Mouse (Mus musculus): ENCODE measurements around the gene Sptbn2. TPM values are rescaled to one million over a fixed set of nuclear protein-coding genes. Genes with fewer than 3 reads are reported as not detected.

The Sptbn2 gene
- polyA plus RNA-seq, 1 experiment from 2014 or later, result 30.2 TPM

DNA sequence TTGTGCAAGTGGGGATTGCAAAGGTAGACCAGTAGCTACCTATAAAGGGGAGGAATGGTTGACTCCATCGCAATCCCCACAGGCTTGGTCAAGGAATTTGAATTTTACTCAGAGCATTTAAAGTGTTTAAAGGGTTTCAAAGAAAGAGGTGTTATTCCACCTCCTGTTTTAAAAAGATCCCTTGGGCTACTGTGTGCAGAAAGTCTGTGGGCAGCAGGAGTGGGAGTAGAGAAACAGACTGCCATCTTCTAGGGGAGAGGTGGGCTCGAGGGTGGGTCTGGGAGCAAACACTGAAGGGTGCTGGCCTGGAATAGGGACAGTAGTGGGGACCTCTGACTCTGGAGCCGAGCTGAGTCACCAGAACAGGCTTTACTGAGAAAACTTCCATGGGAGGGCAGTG lies 22.1 kb downstream of the Sptbn2 start:
- WGBS, result 94% methylated on average over 3 of the region's 3 CpGs
- H3K36me3 ChIP-seq, result peaks cover 87% of the 10 kb centered on the region
- no peak for ATAC-seq (replicated peaks)

DNA sequence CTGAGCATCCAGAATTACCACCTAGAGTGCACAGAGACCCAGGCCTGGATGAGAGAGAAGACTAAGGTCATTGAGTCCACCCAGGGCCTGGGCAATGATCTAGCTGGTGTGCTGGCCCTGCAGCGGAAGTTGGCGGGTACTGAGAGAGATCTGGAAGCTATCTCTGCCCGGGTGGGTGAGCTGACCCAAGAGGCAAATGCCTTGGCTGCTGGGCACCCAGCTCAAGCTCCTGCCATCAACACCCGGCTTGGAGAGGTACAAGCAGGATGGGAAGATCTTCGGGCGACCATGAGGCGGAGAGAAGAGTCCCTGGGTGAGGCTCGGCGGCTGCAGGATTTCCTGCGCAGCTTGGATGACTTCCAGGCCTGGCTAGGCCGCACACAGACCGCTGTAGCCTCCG lies 26.9 kb downstream of the Sptbn2 start:
- H3K27ac ChIP-seq (replicated peaks), result no peak overlapping the region
- H3K9ac ChIP-seq (replicated peaks), result no peak overlapping the region
- 92% methylated on average over 13 of the region's 13 CpGs for WGBS
- no peak overlapping the region for H3K4me3 ChIP-seq
- H3K4me1 ChIP-seq, result no peaks in the 10 kb centered on the region
- H3K4me2 ChIP-seq (replicated peaks), result no peak overlapping the region
- no peaks in the 10 kb centered on the region for H3K27me3 ChIP-seq
- ATAC-seq (replicated peaks), result no peak
- no peaks in the 10 kb centered on the region for H3K9me3 ChIP-seq
- H3K36me3 ChIP-seq, result peaks cover 90% of the 10 kb centered on the region

More for the DNA sequence above, 22.1 kb downstream of the Sptbn2 start:
- Histone ChIP-seq H3K27ac (replicated peaks) (no peak overlapping the region), H3K4me3 (no peak overlapping the region), H3K9ac (replicated peaks) (no peak overlapping the region), H3K4me1 (no peaks in the 10 kb centered on the region), H3K9me3 (no peaks in the 10 kb centered on the region), H3K27me3 (no peaks in the 10 kb centered on the region), H3K4me2 (replicated peaks) (no peak overlapping the region)

DNA sequence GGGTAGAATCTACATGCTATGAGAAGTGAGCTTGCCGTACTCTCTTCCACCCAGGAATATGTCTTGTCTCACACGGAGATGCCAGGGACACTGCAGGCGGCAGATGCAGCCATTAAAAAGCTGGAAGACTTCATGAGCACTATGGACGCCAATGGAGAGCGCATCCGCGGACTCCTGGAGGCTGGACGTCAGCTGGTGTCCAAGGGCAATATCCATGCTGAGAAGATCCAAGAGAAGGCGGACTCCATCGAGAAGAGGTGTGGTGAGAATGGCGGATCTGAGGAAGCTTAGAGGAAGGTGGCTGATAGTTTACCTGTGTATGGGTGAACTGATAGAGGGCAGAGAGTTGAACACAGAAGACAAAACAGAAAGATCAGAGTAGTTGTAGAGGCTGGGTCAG lies 28.1 kb downstream of the Sptbn2 start:
- no peak for ATAC-seq (replicated peaks)
- H3K36me3 ChIP-seq, result peaks cover 85% of the 10 kb centered on the region
- no peak overlapping the region for H3K9ac ChIP-seq (replicated peaks)
- no peak overlapping the region for H3K27ac ChIP-seq (replicated peaks)
- H3K4me3 ChIP-seq, result no peak overlapping the region
- H3K4me1 ChIP-seq, result no peaks in the 10 kb centered on the region
- WGBS, result 92% methylated on average over 11 of the region's 11 CpGs
- H3K27me3 ChIP-seq, result no peaks in the 10 kb centered on the region
- no peaks in the 10 kb centered on the region for H3K9me3 ChIP-seq
- no peak overlapping the region for H3K4me2 ChIP-seq (replicated peaks)

DNA sequence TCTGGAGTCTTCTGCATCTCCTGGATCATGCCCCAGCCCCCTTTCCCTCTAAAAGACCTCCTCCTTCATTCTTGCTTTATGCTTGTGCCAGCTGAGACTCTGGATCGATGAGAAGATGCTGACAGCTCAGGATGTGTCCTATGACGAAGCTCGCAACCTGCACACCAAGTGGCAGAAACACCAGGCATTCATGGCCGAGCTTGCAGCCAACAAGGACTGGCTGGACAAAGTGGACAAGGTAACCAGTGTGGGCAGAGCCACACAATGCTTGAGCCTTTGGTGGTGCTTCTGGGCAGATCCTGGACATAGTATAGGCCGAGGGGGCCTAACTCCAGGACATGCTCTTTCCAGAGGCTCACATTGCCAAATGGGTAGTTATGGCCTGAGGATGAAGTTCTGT lies 28.8 kb downstream of the Sptbn2 start:
- ATAC-seq (replicated peaks), result no peak
- Histone ChIP-seq H3K4me1 (no peaks in the 10 kb centered on the region), H3K36me3 (peaks cover 85% of the 10 kb centered on the region), H3K4me2 (replicated peaks) (no peak overlapping the region), H3K27ac (replicated peaks) (no peak overlapping the region), H3K4me3 (no peak overlapping the region), H3K9me3 (no peaks in the 10 kb centered on the region), H3K9ac (replicated peaks) (no peak overlapping the region), H3K27me3 (no peaks in the 10 kb centered on the region)
- WGBS, result 91% methylated on average over 5 of the region's 5 CpGs

DNA sequence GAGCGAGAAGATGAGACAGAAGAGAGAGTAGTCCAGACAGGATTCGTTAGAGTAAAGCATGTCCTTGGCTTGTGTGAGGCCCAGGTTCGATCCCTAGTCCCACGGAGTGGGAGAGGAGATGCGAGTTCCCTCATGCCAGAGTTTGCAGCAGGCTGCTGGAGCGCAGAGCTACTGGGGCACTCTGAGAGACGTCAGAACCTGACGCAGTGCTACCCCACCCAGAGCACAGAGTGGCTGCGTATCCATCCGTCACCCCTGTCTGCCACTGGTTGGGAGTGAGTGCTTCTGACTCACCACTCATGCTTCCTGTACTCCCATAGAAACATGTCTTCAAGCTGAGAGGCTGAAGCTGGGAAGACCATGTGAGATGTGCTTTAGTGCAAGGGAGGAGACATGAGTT lies 30.5 kb downstream of the Sptbn2 start:
- Histone ChIP-seq H3K27me3 (no peaks in the 10 kb centered on the region), H3K4me2 (replicated peaks) (no peak overlapping the region), H3K4me3 (no peak overlapping the region), H3K36me3 (peaks cover 92% of the 10 kb centered on the region), H3K9me3 (no peaks in the 10 kb centered on the region), H3K9ac (replicated peaks) (no peak overlapping the region), H3K27ac (replicated peaks) (no peak overlapping the region), H3K4me1 (no peaks in the 10 kb centered on the region)
- 86% methylated on average over 10 of the region's 10 CpGs for WGBS
- no peak for ATAC-seq (replicated peaks)

DNA sequence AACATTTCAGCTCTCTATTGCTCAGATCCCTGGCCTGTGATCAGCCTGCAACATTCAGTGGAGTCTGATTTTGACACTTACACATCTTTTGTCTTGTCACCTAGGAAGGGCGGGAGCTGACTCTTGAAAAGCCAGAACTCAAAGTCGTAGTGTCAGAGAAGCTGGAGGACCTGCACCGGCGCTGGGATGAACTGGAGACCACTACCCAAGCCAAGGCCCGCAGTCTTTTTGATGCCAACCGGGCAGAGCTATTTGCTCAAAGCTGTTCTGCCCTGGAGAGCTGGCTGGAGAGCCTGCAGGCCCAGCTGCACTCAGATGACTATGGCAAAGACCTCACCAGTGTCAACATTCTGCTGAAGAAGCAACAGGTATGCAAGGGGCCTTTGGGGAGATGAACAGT lies 31.3 kb downstream of the Sptbn2 start:
- no peak overlapping the region for H3K4me3 ChIP-seq
- H3K27me3 ChIP-seq, result no peaks in the 10 kb centered on the region
- no peak for ATAC-seq (replicated peaks)
- no peaks in the 10 kb centered on the region for H3K4me1 ChIP-seq
- no peak overlapping the region for H3K4me2 ChIP-seq (replicated peaks)
- whole genome bisulfite sequencing, result 89% methylated on average over 6 of the region's 6 CpGs
- no peak overlapping the region for H3K27ac ChIP-seq (replicated peaks)
- no peak overlapping the region for H3K9ac ChIP-seq (replicated peaks)
- no peaks in the 10 kb centered on the region for H3K9me3 ChIP-seq
- H3K36me3 ChIP-seq, result peaks cover 92% of the 10 kb centered on the region

DNA sequence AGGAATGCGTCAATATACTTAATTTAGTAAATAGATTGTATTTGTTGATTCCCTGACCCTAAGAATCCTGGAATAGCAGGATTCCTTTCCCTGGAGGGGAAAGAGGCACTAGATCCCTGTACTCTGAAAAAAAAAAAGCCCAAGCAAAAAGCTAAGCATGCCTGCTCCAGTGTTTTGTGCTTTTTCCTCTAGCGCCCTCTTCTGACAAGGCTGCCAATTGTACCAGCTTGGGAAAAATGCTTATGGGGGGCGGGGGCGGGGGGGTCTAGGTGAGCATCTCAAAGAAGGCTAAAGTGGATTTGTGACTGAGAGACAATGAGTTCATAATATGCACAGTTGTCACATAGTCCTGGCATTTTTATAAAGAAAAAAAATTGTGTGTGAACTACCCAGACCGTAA lies 32.6 kb downstream of the Sptbn2 start:
- no peak for ATAC-seq (replicated peaks)
- no peak overlapping the region for H3K4me2 ChIP-seq (replicated peaks)
- WGBS, result 34% methylated on average over 5 of the region's 5 CpGs

DNA sequence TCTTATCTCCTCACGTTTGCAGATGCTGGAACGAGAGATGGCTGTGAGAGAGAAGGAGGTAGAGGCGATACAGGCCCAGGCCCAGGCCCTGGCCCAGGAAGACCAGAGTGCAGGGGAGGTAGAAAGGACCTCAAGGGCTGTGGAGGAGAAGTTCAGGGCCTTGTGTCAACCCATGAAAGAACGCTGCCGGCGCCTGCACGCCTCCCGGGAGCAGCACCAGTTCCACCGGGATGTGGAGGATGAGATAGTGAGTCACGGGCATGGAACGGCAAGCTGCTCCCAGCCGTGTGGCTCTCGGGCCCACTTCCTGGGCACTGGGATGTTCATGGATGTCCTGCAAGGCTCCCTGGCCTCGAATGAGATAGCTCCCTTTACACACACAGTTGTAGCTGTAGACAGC lies 33.1 kb downstream of the Sptbn2 start:
- WGBS, result 79% methylated on average over 14 of the region's 14 CpGs
- H3K36me3 ChIP-seq, result peaks cover 94% of the 10 kb centered on the region
- H3K9ac ChIP-seq (replicated peaks), result no peak overlapping the region

More for the DNA sequence above, 32.6 kb downstream of the Sptbn2 start:
- Histone ChIP-seq H3K4me3 (no peak overlapping the region), H3K27me3 (no peaks in the 10 kb centered on the region), H3K27ac (replicated peaks) (no peak overlapping the region), H3K9me3 (no peaks in the 10 kb centered on the region), H3K9ac (replicated peaks) (no peak overlapping the region), H3K4me1 (no peaks in the 10 kb centered on the region), H3K36me3 (peaks cover 92% of the 10 kb centered on the region)

DNA sequence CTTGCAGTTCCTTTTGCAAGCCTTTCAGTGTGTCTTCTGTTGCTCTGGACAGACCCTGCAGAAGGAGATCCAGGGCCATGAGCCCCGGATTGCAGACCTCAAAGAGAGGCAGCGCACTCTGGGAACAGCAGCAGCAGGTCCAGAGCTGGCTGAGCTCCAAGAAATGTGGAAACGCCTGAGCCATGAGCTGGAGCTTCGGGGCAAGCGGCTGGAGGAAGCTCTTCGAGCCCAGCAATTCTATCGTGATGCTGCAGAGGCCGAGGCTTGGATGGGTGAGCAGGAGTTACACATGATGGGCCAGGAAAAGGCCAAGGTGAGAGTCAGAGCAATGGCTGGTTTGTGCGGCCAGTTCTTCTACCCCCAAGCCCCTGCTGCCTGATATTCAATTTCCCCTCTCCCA lies 34.1 kb downstream of the Sptbn2 start:
- Histone ChIP-seq H3K9me3 (no peaks in the 10 kb centered on the region), H3K4me3 (no peak overlapping the region), H3K4me2 (replicated peaks) (no peak overlapping the region), H3K27me3 (no peaks in the 10 kb centered on the region), H3K36me3 (peaks cover 94% of the 10 kb centered on the region), H3K27ac (replicated peaks) (no peak overlapping the region), H3K4me1 (no peaks in the 10 kb centered on the region), H3K9ac (replicated peaks) (no peak overlapping the region)
- no peak for ATAC-seq (replicated peaks)
- WGBS, result 64% methylated on average over 9 of the region's 9 CpGs

More for the DNA sequence above, 33.1 kb downstream of the Sptbn2 start:
- Histone ChIP-seq H3K4me3 (no peak overlapping the region), H3K27me3 (no peaks in the 10 kb centered on the region), H3K4me1 (no peaks in the 10 kb centered on the region), H3K27ac (replicated peaks) (no peak overlapping the region), H3K9me3 (no peaks in the 10 kb centered on the region), H3K4me2 (replicated peaks) (no peak overlapping the region)
- ATAC-seq (replicated peaks), result no peak

DNA sequence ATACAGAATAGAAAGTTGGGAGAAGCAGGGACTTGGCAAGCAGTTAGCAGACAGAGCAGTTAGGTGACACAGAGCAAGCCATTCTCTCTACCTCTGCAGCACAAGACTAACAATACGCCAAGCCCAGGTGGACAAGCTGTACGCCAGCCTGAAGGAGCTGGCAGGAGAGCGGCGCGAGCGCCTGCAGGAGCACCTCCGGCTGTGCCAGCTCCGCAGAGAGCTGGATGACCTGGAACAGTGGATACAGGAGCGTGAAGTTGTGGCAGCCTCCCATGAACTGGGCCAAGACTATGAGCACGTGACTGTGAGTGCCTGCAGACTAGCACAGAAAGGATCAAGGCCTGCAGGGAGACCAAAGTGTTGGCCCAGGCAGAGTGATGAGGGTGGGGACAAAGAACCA lies 34.7 kb downstream of the Sptbn2 start:
- Histone ChIP-seq H3K9me3 (no peaks in the 10 kb centered on the region), H3K9ac (replicated peaks) (no peak overlapping the region), H3K4me1 (no peaks in the 10 kb centered on the region), H3K4me3 (no peak overlapping the region), H3K4me2 (replicated peaks) (no peak overlapping the region), H3K27ac (replicated peaks) (no peak overlapping the region), H3K27me3 (no peaks in the 10 kb centered on the region), H3K36me3 (peaks cover 94% of the 10 kb centered on the region)
- 88% methylated on average over 10 of the region's 10 CpGs for WGBS
- no peak for ATAC-seq (replicated peaks)

DNA sequence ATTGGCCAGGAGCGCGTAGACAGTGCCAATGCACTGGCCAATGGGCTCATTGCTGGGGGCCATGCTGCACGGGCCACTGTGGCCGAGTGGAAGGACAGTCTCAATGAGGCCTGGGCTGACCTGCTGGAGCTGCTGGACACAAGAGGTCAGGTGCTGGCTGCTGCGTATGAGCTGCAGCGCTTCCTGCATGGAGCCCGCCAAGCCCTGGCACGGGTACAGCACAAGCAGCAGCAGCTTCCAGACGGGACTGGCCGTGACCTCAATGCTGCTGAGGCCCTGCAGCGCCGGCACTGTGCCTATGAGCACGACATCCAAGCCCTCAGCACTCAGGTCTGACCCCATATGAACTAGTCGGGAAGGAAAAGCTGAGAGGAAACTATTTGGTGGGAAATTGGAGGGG lies 35.6 kb downstream of the Sptbn2 start:
- no peaks in the 10 kb centered on the region for H3K9me3 ChIP-seq
- H3K4me1 ChIP-seq, result no peaks in the 10 kb centered on the region
- no peak overlapping the region for H3K4me3 ChIP-seq
- no peak overlapping the region for H3K9ac ChIP-seq (replicated peaks)
- no peak overlapping the region for H3K4me2 ChIP-seq (replicated peaks)
- no peaks in the 10 kb centered on the region for H3K27me3 ChIP-seq
- no peak overlapping the region for H3K27ac ChIP-seq (replicated peaks)
- peaks cover 94% of the 10 kb centered on the region for H3K36me3 ChIP-seq
- WGBS, result 86% methylated on average over 14 of the region's 14 CpGs
- no peak for ATAC-seq (replicated peaks)

DNA sequence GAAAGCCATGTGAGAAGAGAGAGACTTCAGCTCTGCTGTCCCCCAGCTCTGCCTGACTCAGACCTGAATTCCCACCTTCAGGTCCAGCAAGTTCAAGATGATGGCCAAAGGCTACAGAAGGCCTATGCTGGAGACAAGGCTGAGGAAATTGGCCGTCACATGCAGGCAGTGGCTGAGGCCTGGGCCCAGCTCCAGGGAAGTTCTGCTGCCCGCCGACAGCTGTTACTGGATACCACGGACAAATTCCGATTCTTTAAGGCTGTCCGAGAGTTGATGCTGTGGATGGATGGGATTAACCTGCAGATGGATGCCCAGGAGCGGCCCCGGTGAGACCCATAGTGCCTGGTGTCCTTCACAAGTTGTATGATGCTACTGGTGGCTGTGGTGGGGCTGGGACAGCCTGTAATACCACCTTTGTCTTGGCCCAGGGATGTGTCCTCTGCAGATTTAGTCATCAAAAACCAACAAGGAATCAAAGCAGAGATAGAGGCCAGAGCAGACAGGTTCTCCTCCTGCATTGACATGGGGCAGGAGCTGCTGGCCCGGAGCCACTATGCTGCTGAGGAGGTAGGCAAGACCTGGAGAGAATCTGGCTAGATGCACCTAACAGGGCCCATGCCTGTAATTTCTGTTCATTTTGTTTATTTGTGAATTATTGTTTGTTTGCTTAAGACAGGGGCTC lies 36.8 kb downstream of the Sptbn2 start:
- H3K9ac ChIP-seq (replicated peaks), result no peak overlapping the region
- 92% methylated on average over 9 of the region's 9 CpGs for WGBS

DNA sequence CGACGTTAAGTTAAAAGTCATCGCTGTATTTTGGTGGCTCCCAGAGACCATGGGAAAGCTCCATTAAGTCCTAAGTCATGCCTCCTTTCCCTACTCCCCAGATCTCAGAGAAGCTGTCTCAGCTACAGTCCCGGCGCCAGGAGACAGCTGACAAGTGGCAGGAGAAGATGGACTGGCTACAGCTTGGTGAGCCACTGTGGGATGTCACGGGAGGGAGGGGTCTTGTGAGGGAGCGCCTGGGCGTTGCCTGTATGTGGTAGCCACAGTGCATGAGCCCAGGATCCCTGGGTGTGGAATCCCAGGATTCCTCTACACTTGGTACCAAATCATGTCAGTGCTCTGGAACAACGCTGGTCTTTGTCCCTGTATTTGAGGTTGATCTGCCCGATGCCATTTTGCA lies 37.5 kb downstream of the Sptbn2 start:
- Histone ChIP-seq H3K27me3 (no peaks in the 10 kb centered on the region), H3K36me3 (peaks cover 90% of the 10 kb centered on the region)
- WGBS, result 89% methylated on average over 10 of the region's 10 CpGs

More for the DNA sequence above, 36.8 kb downstream of the Sptbn2 start:
- H3K4me2 ChIP-seq (replicated peaks), result no peak overlapping the region
- no peak for ATAC-seq (replicated peaks)
- no peaks in the 10 kb centered on the region for H3K4me1 ChIP-seq
- H3K27ac ChIP-seq (replicated peaks), result no peak overlapping the region
- peaks cover 94% of the 10 kb centered on the region for H3K36me3 ChIP-seq
- no peaks in the 10 kb centered on the region for H3K9me3 ChIP-seq
- H3K27me3 ChIP-seq, result no peaks in the 10 kb centered on the region
- H3K4me3 ChIP-seq, result no peak overlapping the region

More for the DNA sequence above, 37.5 kb downstream of the Sptbn2 start:
- no peaks in the 10 kb centered on the region for H3K9me3 ChIP-seq
- no peak overlapping the region for H3K9ac ChIP-seq (replicated peaks)
- H3K4me1 ChIP-seq, result no peaks in the 10 kb centered on the region
- no peak for ATAC-seq (replicated peaks)
- H3K4me3 ChIP-seq, result no peak overlapping the region
- H3K4me2 ChIP-seq (replicated peaks), result no peak overlapping the region
- H3K27ac ChIP-seq (replicated peaks), result no peak overlapping the region
